Mouse (Mus musculus) adrenal gland, adult (tissue): ENCODE measurements around the gene Chchd4.

ENCODE experiments used
- DNase-seq, 2 experiments: peaks; one replicate each; pipeline ENCODE4 v3.0.0; 2022 to 2023; ENCODE audit warnings: low spot score in 1 of 2; ENCODE audit not compliant: inconsistent age in 2 of 2

Chchd4 gene

DNA sequence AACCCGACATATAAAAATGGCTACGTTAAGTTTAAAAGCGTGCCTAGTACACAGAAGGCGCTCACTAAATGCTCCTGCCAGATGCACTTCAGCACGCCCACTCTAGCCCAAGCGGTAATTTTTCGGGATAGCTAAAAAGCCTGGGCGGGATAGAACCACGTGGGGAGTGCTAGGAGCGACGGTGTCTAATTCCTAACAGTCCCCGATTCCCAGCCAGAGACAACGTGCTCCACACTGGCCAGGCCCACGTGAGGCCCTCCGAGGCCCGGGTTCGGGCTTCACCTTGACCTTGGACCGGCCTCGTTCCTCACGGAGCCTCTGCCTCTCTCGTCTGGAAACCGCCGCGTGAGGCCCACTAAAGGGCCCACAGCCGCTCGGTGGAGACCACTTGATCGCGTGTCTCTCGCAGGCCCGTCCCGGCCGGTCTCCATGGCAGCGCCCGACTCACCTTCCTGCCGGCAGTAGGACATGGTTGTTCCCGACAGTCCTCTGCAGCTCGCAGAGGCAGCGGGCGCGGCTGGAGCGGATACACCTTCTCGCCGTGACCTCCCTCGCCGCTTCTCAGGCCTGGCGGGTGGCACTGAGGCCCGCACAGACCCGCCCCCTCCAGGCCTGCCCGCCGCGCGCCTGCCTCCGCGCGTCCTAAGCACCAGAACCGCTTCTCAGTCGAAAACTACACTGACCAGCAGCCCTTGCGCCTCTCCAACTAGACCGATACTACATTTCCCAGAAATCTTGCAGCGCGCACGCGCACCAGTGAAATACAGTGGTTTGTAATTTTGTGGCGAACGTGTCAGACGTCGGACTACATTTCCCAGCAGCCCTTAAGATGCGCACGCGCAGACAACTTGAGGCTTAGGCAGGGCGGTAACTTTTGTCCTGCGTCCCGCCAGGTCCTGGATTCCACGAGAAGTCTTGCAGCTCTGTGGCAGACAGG, at the start of gene Chchd4, which contains the start of gene Tmem43:
Gene Chchd4, minus strand, starts transcription at position 679 of the 937 bp plus-strand sequence.
Gene Tmem43, plus strand, starts transcription at position 836 of the 937 bp plus-strand sequence.
- peak; percentile 99 for DNase-seq

DNA sequence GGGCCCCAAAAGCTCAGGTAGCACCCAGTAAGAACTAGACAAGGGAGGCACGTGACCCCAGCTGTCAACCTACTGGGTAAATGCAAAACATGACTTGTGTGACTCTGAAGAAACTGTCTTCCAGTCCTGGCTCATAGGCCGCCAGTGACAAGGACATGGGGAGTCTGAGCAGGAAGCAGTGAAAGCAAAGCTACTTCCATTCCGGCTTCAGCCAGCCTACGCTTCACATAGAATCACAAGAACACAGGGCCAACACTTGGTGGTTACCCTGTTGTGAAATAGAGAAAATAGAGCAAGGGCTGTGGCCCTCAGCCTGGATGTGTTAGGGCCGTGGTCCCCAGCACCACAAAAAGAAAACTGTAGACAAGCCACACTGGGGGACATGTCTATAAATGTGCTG, 49.5 kb upstream of the Chchd4 start:
- DNase-seq = no peak

DNA sequence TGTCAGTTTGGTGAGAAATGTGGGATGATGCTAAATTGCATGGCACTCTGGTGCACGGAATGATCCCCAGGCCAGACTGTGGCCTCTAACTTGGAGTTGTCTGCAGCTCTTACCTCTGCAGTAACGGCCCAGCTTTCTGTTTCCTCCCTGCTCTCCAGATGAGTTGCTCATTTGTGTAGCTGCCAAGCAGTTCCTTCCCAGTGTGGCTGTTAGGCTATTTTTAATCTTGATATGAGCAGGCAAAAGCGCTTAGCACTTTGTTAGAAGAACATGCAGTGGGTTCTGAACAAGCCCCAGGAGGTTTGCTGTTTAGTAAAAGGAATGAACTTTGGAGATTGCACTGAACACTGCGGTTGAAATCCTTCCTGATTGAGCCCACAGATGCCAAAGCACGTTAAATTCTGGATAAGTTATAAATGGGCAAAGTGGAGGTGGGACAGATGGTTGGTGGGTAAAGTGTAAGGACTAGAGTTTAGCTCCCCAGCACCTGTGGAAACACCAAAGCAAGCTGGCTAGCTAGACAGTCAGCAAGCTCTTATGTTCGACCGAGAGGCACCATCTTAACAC, 45.2 kb upstream of the Chchd4 start:
- DNase-seq = no peak

DNA sequence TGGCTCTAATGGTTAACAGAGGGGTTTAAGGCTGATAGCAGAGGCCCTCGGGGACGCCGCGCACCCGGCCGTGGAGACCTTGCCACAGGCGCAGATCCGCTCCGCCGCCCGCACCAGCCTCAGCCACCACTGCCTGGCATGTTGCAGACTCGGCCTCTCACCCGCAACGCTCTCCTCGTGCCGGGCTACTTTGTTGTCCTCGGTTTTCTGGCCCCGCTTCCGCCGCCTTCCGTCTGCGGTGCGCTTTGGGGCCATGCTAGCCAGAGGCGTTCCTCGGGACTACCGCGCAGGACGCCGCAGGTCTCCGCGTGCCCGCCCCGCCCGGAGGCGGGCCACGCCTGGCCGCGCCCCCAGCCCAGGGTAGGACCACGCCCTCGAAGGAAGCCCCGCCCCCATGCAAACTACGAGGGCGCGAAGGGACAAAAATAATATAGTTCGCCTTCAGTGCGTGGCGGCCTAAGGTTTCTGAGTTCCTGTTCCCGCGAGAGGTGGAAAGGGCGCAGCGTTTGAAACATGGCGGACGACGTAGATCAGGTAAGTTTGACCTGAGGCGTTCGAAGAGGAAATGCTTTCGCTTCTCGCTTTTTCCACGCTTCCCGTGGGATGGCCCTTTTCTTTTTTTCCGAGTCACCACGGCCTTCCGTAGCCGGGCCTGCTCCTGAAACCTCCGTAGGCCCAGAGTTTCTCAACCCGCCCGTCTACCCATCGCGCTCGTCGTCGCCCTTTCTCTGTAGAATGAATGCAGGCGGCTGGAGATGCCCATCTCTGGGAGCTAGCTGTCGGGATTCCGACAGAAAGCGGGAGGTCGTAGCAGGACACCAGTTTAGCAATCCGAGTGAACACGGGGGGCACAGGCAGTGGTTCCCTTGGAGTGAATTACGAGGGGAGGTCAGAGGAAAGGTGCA, 42.5 kb upstream of the Chchd4 start, which contains the start of the genes Xpc and Lsm3:
Gene Xpc, minus strand, starts transcription at position 344 of the 905 bp plus-strand sequence.
Gene Lsm3, plus strand, starts transcription at position 384 of the 905 bp plus-strand sequence.
- DNase-seq = peak; percentile 98 to 100

DNA sequence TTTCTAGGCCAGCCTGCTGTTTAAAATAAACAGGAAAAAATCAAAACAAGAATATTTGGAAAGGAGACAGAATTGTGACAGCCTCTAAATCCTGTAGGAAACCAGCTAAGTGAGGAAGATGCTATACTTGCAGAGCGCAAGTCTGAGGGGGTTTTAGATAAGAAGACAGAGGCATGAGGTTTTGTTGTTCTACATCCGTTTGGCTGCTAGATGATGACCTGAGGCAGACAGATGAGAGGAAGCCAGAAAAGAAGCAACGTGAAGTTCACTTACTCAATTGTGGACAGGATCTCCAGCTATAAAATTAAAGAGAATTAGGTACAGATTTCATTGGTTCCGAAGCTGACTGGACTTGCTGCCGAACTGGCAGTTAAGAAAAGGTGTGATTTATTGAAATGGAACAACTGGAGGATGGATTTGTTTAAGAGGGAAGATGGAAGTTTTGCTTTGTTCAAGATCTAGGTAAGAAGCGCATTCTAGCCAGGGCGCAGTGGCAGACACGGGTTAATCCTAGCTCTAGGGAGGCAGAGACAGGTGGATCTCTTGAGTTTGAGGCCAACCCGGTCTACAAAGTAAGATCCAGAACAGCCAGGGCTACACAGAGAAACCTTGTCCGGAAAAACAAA, 41.5 kb upstream of the Chchd4 start:
- no peak for DNase-seq

DNA sequence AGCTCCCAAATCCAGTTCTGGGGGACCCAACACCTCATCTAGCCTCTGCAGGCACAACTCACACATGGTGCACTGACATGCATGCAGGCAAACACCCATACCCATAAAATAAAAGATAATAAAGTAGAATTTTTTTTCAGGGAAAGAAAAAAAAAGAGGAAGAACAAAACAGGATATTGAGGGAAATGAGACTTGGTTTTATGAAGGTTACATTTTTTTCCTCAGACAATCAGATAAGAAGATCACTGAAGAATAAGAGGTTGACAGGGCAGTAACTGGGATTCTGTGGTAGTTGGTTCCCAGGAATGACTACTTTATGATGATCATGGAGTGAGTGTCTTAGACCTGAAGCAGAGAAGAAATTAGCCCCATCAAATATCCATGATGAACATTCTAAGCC, 40.8 kb upstream of the Chchd4 start:
- no peak for DNase-seq

- DNase-seq = no peak
Observed at GRCm38 (mm10) chr6:91510211-91510610, 36.9 kb upstream of the Chchd4 start.

DNA sequence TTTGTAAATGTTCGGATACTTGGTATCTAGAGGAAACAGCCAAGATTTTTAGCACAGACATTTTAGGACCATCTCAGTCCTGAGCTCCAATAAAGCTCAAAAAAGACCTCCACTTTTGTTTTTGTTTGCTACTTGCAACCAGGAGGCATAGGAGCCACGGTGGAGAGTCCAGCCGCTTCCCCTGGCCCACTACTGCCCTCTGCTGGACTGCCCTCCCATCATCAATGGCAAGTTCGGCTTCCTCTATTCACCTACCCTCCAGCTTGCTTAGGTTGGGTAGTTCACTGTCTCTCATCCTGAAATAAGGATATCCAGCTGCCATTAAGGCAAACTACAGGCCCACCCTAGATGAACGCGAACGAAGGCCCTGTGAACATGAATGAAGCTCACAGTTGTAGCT, 36.0 kb upstream of the Chchd4 start:
- DNase-seq = peak; percentile 68 to 91

DNA sequence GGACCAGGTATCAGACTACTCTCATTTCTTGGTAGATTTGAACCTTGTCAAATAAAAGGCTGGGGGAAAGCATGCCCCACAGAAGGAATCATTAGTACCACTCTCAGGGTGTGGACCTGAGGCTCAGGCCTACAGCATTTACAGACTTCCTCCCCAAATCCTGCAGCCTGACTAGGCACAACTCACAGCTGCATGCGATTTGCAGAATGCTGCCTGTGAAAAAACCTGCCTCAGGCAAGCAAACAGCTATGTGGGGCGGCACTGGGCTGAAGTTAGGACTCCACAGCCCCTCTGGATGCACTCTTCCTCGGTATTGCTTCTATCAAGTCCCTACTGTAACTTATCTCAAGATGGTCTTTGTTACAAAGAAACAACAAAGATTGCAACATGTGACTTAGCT, 34.7 kb upstream of the Chchd4 start:
- no peak for DNase-seq

DNA sequence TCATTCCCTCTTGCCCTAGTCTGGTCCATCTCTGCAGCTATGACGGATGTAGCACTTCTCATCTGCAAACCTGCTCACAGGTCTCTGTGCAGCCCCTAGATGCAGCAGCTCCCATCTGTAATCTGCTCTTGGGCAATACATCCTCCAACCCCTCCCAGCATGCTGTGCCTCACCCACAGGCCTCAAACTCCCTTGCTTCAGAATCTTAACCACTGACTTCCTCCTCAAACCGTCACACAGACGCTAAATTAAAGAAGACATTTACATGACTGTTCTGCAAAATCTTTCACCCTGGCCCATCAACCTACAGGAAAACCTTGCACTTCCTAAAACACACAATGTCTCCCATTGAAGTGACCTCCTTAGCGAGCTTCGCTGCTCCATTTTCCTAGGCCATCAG, 32.7 kb upstream of the Chchd4 start:
- no peak for DNase-seq

DNA sequence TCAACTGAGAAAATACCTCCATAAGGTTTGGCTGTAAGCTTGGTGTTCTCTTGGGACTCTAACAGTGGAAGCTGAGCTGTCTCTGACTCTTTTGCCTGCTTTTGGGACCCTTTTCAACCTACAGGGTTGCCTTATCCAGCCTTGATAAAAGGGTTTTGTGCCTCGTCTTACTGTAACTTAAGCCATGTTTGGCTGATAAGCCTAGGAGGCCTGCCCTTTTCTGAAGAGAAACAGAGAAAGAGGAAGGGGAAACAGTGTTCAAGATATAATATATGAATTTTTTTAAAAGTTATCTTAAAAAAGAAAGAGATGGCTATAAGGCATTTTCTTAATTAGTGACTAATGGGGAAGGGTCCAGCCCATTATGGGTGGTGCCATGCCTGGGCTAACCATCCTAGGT, 30.0 kb upstream of the Chchd4 start:
- no peak for DNase-seq

GRCm38 (mm10) chr6:91494526-91494925, 21.2 kb upstream of the Chchd4 start:
- no peak for DNase-seq

DNA sequence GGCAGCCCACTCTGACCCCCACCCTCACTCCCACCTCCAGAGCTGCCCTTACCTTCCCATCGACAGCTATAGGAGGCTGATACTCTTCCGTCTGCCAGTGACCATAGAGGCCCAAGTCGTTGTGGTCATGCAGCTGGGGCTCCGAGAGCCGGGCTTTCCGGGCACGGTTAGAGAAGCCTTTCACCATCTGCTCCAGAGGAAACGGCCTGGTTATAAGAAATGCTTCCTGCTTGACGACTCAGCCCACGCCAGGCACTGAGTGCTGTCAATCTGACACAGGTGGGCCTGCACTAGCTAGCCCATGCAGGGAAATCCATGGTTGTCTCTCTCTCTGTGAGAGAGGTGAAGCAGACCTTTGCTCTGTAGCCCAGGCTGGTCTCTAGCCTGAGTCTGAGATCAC, 19.7 kb upstream of the Chchd4 start:
- DNase-seq = no peak

- peak; percentile 33 to 51 for DNase-seq
Observed at GRCm38 (mm10) chr6:91491004-91491403, 17.7 kb upstream of the Chchd4 start.

GRCm38 (mm10) chr6:91489872-91490271, 16.5 kb upstream of the Chchd4 start:
- DNase-seq = no peak

DNA sequence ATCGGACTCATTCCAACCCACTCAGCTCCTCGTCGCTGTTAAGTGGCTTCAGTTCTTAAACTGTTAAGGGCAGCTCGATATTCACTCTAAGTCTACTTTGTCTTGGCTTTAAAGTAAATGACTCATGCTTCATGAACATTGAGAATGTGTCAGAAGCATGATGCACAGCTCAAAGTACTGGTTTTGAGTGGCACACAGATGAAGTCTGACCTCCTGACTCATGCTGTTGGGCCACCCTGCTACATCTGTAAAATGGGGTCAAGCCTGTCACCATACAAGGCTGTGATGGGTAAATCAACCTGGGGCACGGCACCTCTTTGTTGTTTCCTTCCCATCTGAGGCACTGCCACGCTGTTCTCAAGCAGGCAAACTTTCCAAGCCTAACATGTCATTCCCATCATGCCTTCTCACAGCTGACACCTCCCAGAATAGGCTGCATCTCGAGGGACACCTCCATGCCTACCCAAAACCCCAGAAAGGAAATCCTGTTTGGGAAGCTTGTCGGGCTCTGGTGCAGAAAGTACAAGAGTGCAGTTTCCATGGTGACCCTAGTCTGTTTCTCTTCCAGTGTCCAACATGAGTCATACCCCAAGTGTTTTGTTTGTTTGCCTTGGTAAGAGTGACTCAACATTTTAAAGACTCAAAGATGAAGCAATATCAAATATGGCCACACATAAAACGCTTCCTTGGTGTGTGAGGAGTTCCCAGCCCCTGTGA, 15.3 kb upstream of the Chchd4 start:
- DNase-seq = peak; percentile 65 to 86

DNA sequence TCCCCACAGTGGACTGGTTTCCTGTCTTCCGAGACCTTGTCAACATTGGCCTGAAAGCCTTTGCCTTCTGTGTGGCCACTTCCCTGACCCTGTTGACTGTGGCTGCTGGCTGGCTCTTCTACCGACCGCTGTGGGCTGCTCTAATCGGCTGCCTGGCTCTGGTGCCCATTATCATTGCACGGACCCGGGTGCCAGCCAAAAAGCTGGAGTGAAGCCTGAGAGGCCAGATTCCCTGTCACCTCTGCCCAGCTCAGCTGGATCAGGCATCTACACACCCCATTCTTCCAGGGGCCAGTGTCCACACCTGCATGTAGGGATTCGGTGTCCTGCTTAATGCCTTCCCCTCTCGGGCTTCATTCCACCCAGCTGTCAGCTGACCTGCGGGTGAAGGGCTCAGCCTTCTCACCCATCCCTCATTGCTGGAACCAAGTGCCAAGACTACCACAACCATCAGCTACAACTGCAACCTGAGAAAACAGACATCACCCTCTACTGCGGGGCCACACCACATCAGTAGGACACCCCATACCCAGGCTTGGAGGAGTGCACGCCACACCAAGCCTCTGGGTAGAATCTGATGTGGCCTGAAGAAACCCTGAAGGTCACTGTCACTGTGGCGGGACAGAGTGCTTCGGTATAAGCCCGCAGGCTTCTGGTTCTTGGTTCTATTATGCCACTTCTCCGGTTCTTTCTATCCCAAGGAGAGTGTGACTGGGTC, 13.5 kb upstream of the Chchd4 start:
- peak in 1 of 2 experiments; percentile 43 for DNase-seq

- no peak for DNase-seq
Observed at GRCm38 (mm10) chr6:91483371-91483770, 10.0 kb upstream of the Chchd4 start.

DNA sequence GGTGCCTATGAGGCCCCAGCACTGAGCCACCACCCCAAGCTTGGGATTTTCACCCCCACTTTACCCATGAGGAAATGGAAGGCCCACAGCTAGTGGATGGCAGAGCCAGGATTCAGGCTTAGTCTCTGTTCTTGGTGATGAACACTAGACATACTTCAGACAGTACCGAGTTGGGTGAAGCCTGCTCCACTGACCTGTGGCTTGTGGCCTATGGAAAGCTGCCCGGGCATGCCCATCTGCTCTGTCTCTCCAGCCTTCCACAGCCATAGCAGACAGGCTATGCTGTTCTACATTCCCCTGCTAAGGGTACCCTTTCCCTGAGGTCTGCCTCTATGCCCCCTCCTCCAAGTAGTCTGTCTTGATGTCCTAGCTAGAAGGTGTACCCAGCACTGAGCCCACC, 3.2 kb upstream of the Chchd4 start:
- DNase-seq = no peak
